Mouse (Mus musculus): ENCODE measurements around the gene Olfr1030. TPM values are rescaled to one million over a fixed set of nuclear protein-coding genes. Genes with fewer than 3 reads are reported as not detected.

Gene Olfr1030
- not detected for polyA plus RNA-seq (2014; fragmentation: Illumina TruSeq; extraction: RNeasy Lipid Tissue Mini Kit (QIAGEN cat#74804); ENCODE audit: low read depth, low replicate concordance)

DNA sequence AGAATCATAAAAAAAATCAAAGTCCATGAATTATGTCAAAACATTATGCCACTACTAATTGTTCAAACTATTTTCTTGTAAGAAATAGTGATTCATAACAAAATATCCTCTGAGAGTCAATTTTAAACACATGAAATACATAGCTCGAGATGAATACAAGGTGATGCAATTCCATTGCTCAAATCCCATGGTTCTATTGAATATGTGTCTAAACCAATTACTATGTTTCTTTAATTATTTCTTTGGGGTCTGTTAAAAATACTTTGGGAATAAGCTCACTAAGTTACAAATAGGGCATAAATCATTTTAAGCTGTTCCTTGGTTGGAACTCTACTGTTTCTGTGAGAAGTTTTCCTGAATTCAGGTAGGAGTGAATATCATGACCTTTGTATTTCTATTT, at the start of gene Olfr1030:
Gene Olfr1030, plus strand, starts transcription at position 301 of the 400 bp plus-strand sequence.

GRCm38 (mm10) chr2:85950137-85950536, 28.9 kb upstream of the Olfr1030 start, which contains the start of gene Olfr1028:
Olfr1028 (plus strand) TSS chr2:85950437.

GRCm38 (mm10) chr2:85973595-85973994, 5.5 kb upstream of the Olfr1030 start, which contains the start of gene Olfr1029:
Olfr1029 (plus strand) TSS chr2:85973895.

GRCm38 (mm10) chr2:85990004-85990403, 10.9 kb downstream of the Olfr1030 start, which contains the start of gene Olfr1031:
Olfr1031 (plus strand) TSS chr2:85990304.

DNA sequence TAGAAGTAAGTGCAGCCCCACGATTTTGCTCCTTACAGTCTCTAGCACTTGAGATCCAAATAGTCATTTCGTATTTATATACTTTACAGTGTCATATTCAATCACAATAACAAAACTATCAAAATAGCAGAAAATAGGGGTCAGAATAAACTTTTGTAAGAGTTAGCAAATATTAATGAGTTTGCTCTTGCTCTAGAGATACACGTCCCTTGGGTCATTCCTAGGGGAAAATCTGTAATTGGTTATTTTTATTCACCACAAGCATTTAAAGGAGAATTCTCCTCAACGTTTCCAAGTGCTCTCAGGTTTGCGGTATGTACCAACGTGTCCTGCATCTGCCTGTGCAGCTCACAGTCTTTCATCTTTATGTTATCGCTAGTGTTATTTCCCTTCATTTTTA, 26.2 kb downstream of the Olfr1030 start, which contains the start of gene Olfr1032:
Gene Olfr1032, plus strand, starts transcription at position 301 of the 400 bp plus-strand sequence.

DNA sequence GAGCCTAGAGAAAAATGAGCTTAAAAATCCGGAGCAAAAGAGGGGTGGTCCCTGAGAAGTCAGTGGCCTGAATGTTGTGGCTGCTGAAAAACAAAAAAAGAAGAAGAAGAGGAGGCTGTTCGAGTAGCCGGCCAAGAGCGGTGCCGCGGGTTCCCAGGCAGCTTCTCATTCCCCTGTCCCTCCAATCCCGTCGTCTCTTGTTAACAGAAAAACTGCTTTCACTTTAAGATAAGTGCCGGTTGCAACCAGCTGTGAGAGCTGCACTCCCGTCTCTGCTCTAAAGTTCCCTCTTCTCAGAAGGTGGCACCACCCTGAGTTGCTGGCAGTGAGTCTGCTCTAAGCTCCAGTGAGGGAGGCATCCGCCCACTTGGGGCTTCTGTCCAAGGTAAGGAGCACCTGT, 41.3 kb downstream of the Olfr1030 start, which contains the start of gene Olfr1033:
Gene Olfr1033, plus strand, starts transcription at position 228 of the 400 bp plus-strand sequence.

Other genes with a start within 250 kb of the Olfr1030 start
- not detected for gene Olfr1012, start 216.5 kb upstream of the Olfr1030 start, polyA plus RNA-seq (2014; fragmentation: Illumina TruSeq; extraction: RNeasy Lipid Tissue Mini Kit (QIAGEN cat#74804); ENCODE audit: low read depth, low replicate concordance)
- gene Olfr1013, start 212.2 kb upstream of the Olfr1030 start, polyA plus RNA-seq (2014; fragmentation: Illumina TruSeq; extraction: RNeasy Lipid Tissue Mini Kit (QIAGEN cat#74804); ENCODE audit: low read depth, low replicate concordance) = not detected
- not detected for gene Olfr1014, start 206.6 kb upstream of the Olfr1030 start, polyA plus RNA-seq (2014; fragmentation: Illumina TruSeq; extraction: RNeasy Lipid Tissue Mini Kit (QIAGEN cat#74804); ENCODE audit: low read depth, low replicate concordance)
- not detected for gene Olfr1015, start 197.3 kb upstream of the Olfr1030 start, polyA plus RNA-seq (2014; fragmentation: Illumina TruSeq; extraction: RNeasy Lipid Tissue Mini Kit (QIAGEN cat#74804); ENCODE audit: low read depth, low replicate concordance)
- gene Olfr1016, start 176.7 kb upstream of the Olfr1030 start, polyA plus RNA-seq (2014; fragmentation: Illumina TruSeq; extraction: RNeasy Lipid Tissue Mini Kit (QIAGEN cat#74804); ENCODE audit: low read depth, low replicate concordance) = not detected
- gene Olfr1018, start 160.8 kb upstream of the Olfr1030 start, polyA plus RNA-seq (2014; fragmentation: Illumina TruSeq; extraction: RNeasy Lipid Tissue Mini Kit (QIAGEN cat#74804); ENCODE audit: low read depth, low replicate concordance) = not detected
- not detected for gene Olfr1019, start 133.8 kb upstream of the Olfr1030 start, polyA plus RNA-seq (2014; fragmentation: Illumina TruSeq; extraction: RNeasy Lipid Tissue Mini Kit (QIAGEN cat#74804); ENCODE audit: low read depth, low replicate concordance)
- not detected for gene Olfr1020, start 132.2 kb upstream of the Olfr1030 start, polyA plus RNA-seq (2014; fragmentation: Illumina TruSeq; extraction: RNeasy Lipid Tissue Mini Kit (QIAGEN cat#74804); ENCODE audit: low read depth, low replicate concordance)
- gene Olfr1022, start 110.7 kb upstream of the Olfr1030 start, polyA plus RNA-seq (2014; fragmentation: Illumina TruSeq; extraction: RNeasy Lipid Tissue Mini Kit (QIAGEN cat#74804); ENCODE audit: low read depth, low replicate concordance) = not detected
- gene Olfr1023, start 93.6 kb upstream of the Olfr1030 start, polyA plus RNA-seq (2014; fragmentation: Illumina TruSeq; extraction: RNeasy Lipid Tissue Mini Kit (QIAGEN cat#74804); ENCODE audit: low read depth, low replicate concordance) = not detected
- gene Olfr1024, start 74.2 kb upstream of the Olfr1030 start, polyA plus RNA-seq (2014; fragmentation: Illumina TruSeq; extraction: RNeasy Lipid Tissue Mini Kit (QIAGEN cat#74804); ENCODE audit: low read depth, low replicate concordance) = not detected
- gene Olfr1025-ps1, start 64.1 kb upstream of the Olfr1030 start, polyA plus RNA-seq (2014; fragmentation: Illumina TruSeq; extraction: RNeasy Lipid Tissue Mini Kit (QIAGEN cat#74804); ENCODE audit: low read depth, low replicate concordance) = not detected
- not detected for gene Olfr1026, start 57.7 kb upstream of the Olfr1030 start, polyA plus RNA-seq (2014; fragmentation: Illumina TruSeq; extraction: RNeasy Lipid Tissue Mini Kit (QIAGEN cat#74804); ENCODE audit: low read depth, low replicate concordance)
- not detected for gene Olfr1028, start 28.8 kb upstream of the Olfr1030 start, polyA plus RNA-seq (2014; fragmentation: Illumina TruSeq; extraction: RNeasy Lipid Tissue Mini Kit (QIAGEN cat#74804); ENCODE audit: low read depth, low replicate concordance)
- gene Olfr1029, start 5.4 kb upstream of the Olfr1030 start, polyA plus RNA-seq (2014; fragmentation: Illumina TruSeq; extraction: RNeasy Lipid Tissue Mini Kit (QIAGEN cat#74804); ENCODE audit: low read depth, low replicate concordance) = not detected
- gene Olfr1031, start 11.0 kb downstream of the Olfr1030 start, polyA plus RNA-seq (2014; fragmentation: Illumina TruSeq; extraction: RNeasy Lipid Tissue Mini Kit (QIAGEN cat#74804); ENCODE audit: low read depth, low replicate concordance) = not detected
- not detected for gene Olfr1032, start 26.3 kb downstream of the Olfr1030 start, polyA plus RNA-seq (2014; fragmentation: Illumina TruSeq; extraction: RNeasy Lipid Tissue Mini Kit (QIAGEN cat#74804); ENCODE audit: low read depth, low replicate concordance)
- gene Olfr1033, start 41.4 kb downstream of the Olfr1030 start, polyA plus RNA-seq (2014; fragmentation: Illumina TruSeq; extraction: RNeasy Lipid Tissue Mini Kit (QIAGEN cat#74804); ENCODE audit: low read depth, low replicate concordance) = 4.3 TPM
- gene Olfr1034, start 66.6 kb downstream of the Olfr1030 start, polyA plus RNA-seq (2014; fragmentation: Illumina TruSeq; extraction: RNeasy Lipid Tissue Mini Kit (QIAGEN cat#74804); ENCODE audit: low read depth, low replicate concordance) = 0.69 TPM
- not detected for gene Olfr1036, start 94.7 kb downstream of the Olfr1030 start, polyA plus RNA-seq (2014; fragmentation: Illumina TruSeq; extraction: RNeasy Lipid Tissue Mini Kit (QIAGEN cat#74804); ENCODE audit: low read depth, low replicate concordance)
- not detected for gene Olfr1037, start 108.1 kb downstream of the Olfr1030 start, polyA plus RNA-seq (2014; fragmentation: Illumina TruSeq; extraction: RNeasy Lipid Tissue Mini Kit (QIAGEN cat#74804); ENCODE audit: low read depth, low replicate concordance)
- not detected for gene Olfr1039, start 156.7 kb downstream of the Olfr1030 start, polyA plus RNA-seq (2014; fragmentation: Illumina TruSeq; extraction: RNeasy Lipid Tissue Mini Kit (QIAGEN cat#74804); ENCODE audit: low read depth, low replicate concordance)
- gene Olfr1040, start 167.5 kb downstream of the Olfr1030 start, polyA plus RNA-seq (2014; fragmentation: Illumina TruSeq; extraction: RNeasy Lipid Tissue Mini Kit (QIAGEN cat#74804); ENCODE audit: low read depth, low replicate concordance) = not detected
- gene Olfr1042, start 182.6 kb downstream of the Olfr1030 start, polyA plus RNA-seq (2014; fragmentation: Illumina TruSeq; extraction: RNeasy Lipid Tissue Mini Kit (QIAGEN cat#74804); ENCODE audit: low read depth, low replicate concordance) = not detected
- not detected for gene Olfr1043, start 188.2 kb downstream of the Olfr1030 start, polyA plus RNA-seq (2014; fragmentation: Illumina TruSeq; extraction: RNeasy Lipid Tissue Mini Kit (QIAGEN cat#74804); ENCODE audit: low read depth, low replicate concordance)
- gene Olfr1044, start 198.5 kb downstream of the Olfr1030 start, polyA plus RNA-seq (2014; fragmentation: Illumina TruSeq; extraction: RNeasy Lipid Tissue Mini Kit (QIAGEN cat#74804); ENCODE audit: low read depth, low replicate concordance) = not detected
- gene Olfr52, start 206.4 kb downstream of the Olfr1030 start, polyA plus RNA-seq (2014; fragmentation: Illumina TruSeq; extraction: RNeasy Lipid Tissue Mini Kit (QIAGEN cat#74804); ENCODE audit: low read depth, low replicate concordance) = not detected
- not detected for gene Olfr1045, start 223.7 kb downstream of the Olfr1030 start, polyA plus RNA-seq (2014; fragmentation: Illumina TruSeq; extraction: RNeasy Lipid Tissue Mini Kit (QIAGEN cat#74804); ENCODE audit: low read depth, low replicate concordance)
- not detected for gene Olfr1046, start 240.0 kb downstream of the Olfr1030 start, polyA plus RNA-seq (2014; fragmentation: Illumina TruSeq; extraction: RNeasy Lipid Tissue Mini Kit (QIAGEN cat#74804); ENCODE audit: low read depth, low replicate concordance)

All from kidney, adult 10 weeks (tissue).